Mouse (Mus musculus) brain, adult 2 months (tissue): ENCODE measurements around the gene Dpy19l2.
"Not testable (repeated sequence)": the region's sequence is repeated elsewhere in the genome, so short reads cannot be mapped to it uniquely, and the experiment has no call there.

Experiments
- DNase-seq: peaks from one replicate; pipeline ENCODE4 v3.0.0; 2011; ENCODE audit warnings: low read depth, low spot score

Gene Dpy19l2

GRCm38 (mm10) chr9:24695700-24696404, at the start of gene Dpy19l2:
TSS of gene Dpy19l2 (minus strand) at chr9:24696293.
- peak; percentile 48 for DNase-seq

GRCm38 (mm10) chr9:24744958-24745357, 48.9 kb upstream of the Dpy19l2 start:
- no peak for DNase-seq

DNA sequence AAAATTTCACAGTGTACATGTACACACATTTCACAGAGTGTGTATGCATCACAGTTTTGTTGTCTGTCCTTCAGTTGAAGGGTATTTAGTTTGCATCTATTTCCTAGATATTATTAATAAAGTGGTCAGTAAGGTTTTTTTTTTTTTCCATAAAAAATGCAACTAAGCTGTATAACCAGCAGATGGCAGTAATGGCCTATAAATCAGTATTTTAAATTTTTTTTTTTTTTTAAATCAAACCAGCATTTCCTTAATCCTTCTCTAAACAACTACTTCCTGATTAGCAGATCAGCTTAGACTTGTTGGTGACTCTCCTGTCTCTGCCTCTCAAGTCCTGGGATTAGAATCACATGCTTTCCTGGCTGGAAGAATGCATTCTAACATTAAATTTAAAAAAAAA, 5.2 kb upstream of the Dpy19l2 start:
- DNase-seq: peak; percentile 7

- no peak for DNase-seq
Observed at GRCm38 (mm10) chr9:24696405-24696778, 299 bp upstream of the Dpy19l2 start.

DNA sequence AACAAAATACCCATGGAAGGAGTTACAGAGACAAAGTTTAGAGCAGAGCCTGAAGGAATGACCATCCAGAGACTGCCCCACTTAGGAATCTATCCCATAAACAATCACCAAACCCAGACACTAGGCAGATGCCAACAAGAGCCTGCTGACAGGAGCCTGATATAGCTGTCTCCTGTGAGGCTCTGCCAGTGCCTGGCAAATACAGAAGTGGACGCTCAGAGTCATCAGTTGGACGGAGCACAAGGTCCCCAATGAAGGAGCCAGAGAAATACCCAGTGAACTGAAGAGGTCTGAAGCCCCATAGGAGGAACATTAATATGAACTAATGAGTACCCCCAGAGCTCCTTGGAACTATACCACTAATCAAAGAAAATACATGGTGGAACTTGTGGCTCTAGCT, 58.8 kb downstream of the Dpy19l2 start:
- not testable (repeated sequence) for DNase-seq

GRCm38 (mm10) chr9:24624896-24625295, 71.2 kb downstream of the Dpy19l2 start, which contains the start of gene Cypt4:
TSS of gene Cypt4 (plus strand) at chr9:24625196.
- DNase-seq: no peak

GRCm38 (mm10) chr9:24538159-24538558, 157.9 kb downstream of the Dpy19l2 start:
- peak; percentile 8 for DNase-seq

GRCm38 (mm10) chr9:24516575-24517139, 179.4 kb downstream of the Dpy19l2 start:
- DNase-seq: peak; percentile 92

GRCm38 (mm10) chr9:24514078-24514469, 182.0 kb downstream of the Dpy19l2 start:
- no peak for DNase-seq

DNA sequence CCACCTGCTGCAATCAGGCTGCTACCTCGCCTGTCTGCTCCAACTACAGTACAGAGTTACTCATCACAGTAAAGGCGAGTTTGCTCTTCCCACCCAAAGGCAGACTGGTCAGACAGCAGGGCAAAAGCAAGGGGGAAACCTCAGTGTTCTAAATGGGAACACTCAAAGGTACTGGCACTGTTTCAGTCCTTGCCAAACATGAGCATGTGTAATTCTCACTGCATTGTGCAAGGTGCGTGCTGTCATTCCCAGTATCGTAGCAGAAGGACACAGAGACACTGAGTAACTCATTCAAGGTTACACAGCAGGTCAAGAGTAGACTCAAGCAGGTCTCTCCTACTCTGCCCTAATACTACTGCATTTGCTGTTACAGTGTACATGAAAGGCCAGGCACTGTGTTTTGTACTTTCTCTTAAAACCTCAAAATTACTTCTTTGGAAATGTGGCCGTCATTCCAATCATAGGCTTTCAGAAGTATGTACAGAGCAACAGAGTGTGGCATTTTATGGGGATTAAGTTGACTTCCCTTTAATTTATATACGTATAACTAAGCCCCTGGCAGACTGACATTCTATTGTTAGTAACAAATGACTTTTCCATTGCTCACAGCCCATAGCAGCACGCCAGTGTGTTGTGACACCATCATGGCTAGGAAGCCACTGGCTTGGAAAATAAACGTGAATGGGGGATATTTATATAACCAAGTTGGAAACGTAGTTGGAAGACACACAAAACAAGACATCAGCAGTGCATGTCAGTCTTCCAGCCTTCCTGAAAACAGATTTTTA, 182.6 kb downstream of the Dpy19l2 start:
- no peak for DNase-seq

GRCm38 (mm10) chr9:24512121-24512539, 184.0 kb downstream of the Dpy19l2 start:
- no peak for DNase-seq

GRCm38 (mm10) chr9:24511371-24512120, 184.5 kb downstream of the Dpy19l2 start:
- no peak for DNase-seq

DNA sequence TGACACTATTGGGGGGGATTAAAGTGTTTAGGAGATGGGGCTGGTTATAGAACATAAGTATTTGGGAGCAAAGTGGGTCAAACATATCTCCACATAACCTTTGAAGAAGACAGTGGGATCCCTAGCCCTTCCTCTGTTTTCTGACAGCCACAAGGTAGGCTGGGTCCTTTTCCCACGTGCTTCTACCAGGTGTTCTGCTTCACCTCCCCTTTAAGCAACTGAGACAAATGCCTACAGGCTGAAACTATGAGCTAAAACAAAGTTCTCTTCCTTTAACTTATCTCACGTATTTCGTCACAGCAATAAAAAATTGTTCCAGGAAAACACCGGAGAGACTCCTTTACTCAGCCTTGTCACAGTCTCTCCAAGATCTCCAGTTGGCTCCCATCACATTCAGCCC, 187.2 kb downstream of the Dpy19l2 start:
- no peak for DNase-seq
